Mouse (Mus musculus) gastrocnemius, postnatal 14 days (tissue): ENCODE measurements around the gene Arhgef1. TPM values are rescaled to one million over a fixed set of nuclear protein-coding genes. Genes with fewer than 3 reads are reported as not detected.
"Not testable (repeated sequence)": the region's sequence is repeated elsewhere in the genome, so short reads cannot be mapped to it uniquely, and the experiment has no call there.

ENCODE experiments used
- DNase-seq: peaks from one replicate; pipeline ENCODE4 v3.0.0; 2021; ENCODE audit warnings: mixed read lengths
- intact Hi-C: fragments of 180-260 bp; cut with DNase I; formaldehyde crosslinking; loops from one replicate; pipeline ENCODE4 v1.15.1; 2025; ENCODE audit warnings: low total_unique reads
- total RNA-seq, 2 experiments: library from RNA; stranded (reverse); gene quantifications; 2 replicates each; pipeline ENCODE4 v1.2.3; 2021

Arhgef1 gene
- total RNA-seq, 2 experiments from 2014 or later: 32.5 to 38.0 TPM

- intact Hi-C loops: no loop called here
- DNase-seq: no peak
Observed at GRCm38 (mm10) chr7:24887096-24887495, 15.6 kb upstream of the Arhgef1 start.

GRCm38 (mm10) chr7:24889431-24890220 is 13.1 kb upstream of the Arhgef1 start:
- DNase-seq: no peak
- intact Hi-C loops: loop anchor here (5.0 kb wide), 1 partner anchor 63 kb away; no protein-coding TSS in a partner anchor

- intact Hi-C loops: loop anchor here (5.0 kb wide), 1 partner anchor 62 kb away; no protein-coding TSS in a partner anchor
- peak; percentile 59 for DNase-seq
Observed at GRCm38 (mm10) chr7:24890281-24891216, 12.2 kb upstream of the Arhgef1 start.

- no peak for DNase-seq
- intact Hi-C loops: loop anchor here (5.0 kb wide), 1 partner anchor 61 kb away; no protein-coding TSS in a partner anchor
Observed at GRCm38 (mm10) chr7:24891241-24892124, 11.2 kb upstream of the Arhgef1 start.

GRCm38 (mm10) chr7:24892125-24892583 is 10.6 kb upstream of the Arhgef1 start:
- intact Hi-C loops: loop anchor here (5.0 kb wide), 1 partner anchor 60 kb away; no protein-coding TSS in a partner anchor
- DNase-seq: no peak

GRCm38 (mm10) chr7:24895749-24896148 is 7.0 kb upstream of the Arhgef1 start:
- DNase-seq, intact Hi-C loops: not testable (repeated sequence)

GRCm38 (mm10) chr7:24896269-24896668 is 6.4 kb upstream of the Arhgef1 start:
- intact Hi-C loops: no loop called here
- DNase-seq: no peak

- intact Hi-C loops: no loop called here
- no peak for DNase-seq
Observed at GRCm38 (mm10) chr7:24897224-24897623, 5.5 kb upstream of the Arhgef1 start, which contains the start of gene Cd79a. Gene Cd79a, plus strand, starts transcription at chr7:24897381.

GRCm38 (mm10) chr7:24897959-24898358 is 4.8 kb upstream of the Arhgef1 start:
- intact Hi-C loops: no loop called here

GRCm38 (mm10) chr7:24901114-24901513 is 1.6 kb upstream of the Arhgef1 start:
- intact Hi-C loops: no loop called here
- no peak for DNase-seq

More at GRCm38 (mm10) chr7:24897959-24898358, 4.8 kb upstream of the Arhgef1 start:
- DNase-seq: no peak

GRCm38 (mm10) chr7:24901842-24902241 is 870 bp upstream of the Arhgef1 start:
- no peak for DNase-seq
- intact Hi-C loops: no loop called here

- intact Hi-C loops: no loop called here
Observed at GRCm38 (mm10) chr7:24902264-24902629, 465 bp upstream of the Arhgef1 start.

GRCm38 (mm10) chr7:24903444-24903825 is 723 bp downstream of the Arhgef1 start:
- intact Hi-C loops: no loop called here
- DNase-seq: no peak

More at GRCm38 (mm10) chr7:24902264-24902629, 465 bp upstream of the Arhgef1 start:
- no peak for DNase-seq

- DNase-seq: peak; percentile 98
- intact Hi-C loops: no loop called here
Observed at GRCm38 (mm10) chr7:24904070-24904483, 1.4 kb downstream of the Arhgef1 start.

- peak; percentile 51 for DNase-seq
- intact Hi-C loops: no loop called here
Observed at GRCm38 (mm10) chr7:24904936-24905335, 2.2 kb downstream of the Arhgef1 start.

GRCm38 (mm10) chr7:24906551-24906950 is 3.8 kb downstream of the Arhgef1 start:
- intact Hi-C loops: no loop called here
- no peak for DNase-seq

GRCm38 (mm10) chr7:24907211-24907748 is 4.6 kb downstream of the Arhgef1 start:
- intact Hi-C loops: no loop called here
- no peak for DNase-seq

GRCm38 (mm10) chr7:24912480-24912879 is 9.8 kb downstream of the Arhgef1 start:
- DNase-seq: no peak
- intact Hi-C loops: no loop called here
